Mouse (Mus musculus): ENCODE measurements around the gene 1700001C19Rik.
A peak's percentile ranks its signal among the peaks of the same experiment; 100 is the strongest.

DNA sequence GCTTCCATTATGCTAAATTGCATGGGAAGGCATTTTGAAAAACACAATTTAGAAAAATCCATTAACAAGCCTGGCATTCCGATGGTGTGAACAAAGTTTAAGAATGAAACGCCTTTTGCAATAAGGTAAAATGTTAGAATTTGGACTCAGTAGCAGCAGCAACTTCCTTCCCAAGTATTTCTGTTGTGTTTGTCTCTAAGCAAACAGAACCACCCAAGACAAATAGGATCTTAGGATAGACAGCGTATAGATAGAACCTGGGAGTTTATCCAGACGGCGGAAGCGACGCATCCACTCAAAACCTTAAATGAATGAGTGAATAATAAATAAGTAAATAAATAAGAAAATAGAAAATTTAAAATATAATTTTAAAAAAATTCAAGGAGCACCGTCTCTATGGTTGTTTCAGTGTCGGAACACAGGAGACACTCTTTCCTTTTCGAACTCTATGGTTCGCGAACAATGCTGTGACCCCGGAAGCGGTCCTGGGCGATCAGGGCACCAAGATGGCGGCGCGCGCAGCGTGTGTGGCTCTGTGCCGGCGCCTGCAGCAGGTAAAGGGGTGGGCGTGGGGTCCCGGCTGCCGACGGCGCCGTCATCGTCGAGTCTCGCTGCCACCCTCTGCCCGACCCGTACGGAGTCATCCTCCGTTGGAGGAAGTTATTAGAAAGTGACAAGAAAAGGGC lies 68.6 kb downstream of the 1700001C19Rik start, which contains the start of gene Mrps10:
- TF ChIP-seq CTCF (IDR thresholded peaks at IDR 0.05; ENCODE audit: borderline replicate concordance, insufficient read depth, low read depth, low read length), result no peak
- TF ChIP-seq POLR2A (IDR thresholded peaks at IDR 0.05; ENCODE audit: borderline replicate concordance, insufficient read depth, low read length), result peak; percentile 68; the same call in 1 of the 2 replicates
